In the genomic region with DNA sequence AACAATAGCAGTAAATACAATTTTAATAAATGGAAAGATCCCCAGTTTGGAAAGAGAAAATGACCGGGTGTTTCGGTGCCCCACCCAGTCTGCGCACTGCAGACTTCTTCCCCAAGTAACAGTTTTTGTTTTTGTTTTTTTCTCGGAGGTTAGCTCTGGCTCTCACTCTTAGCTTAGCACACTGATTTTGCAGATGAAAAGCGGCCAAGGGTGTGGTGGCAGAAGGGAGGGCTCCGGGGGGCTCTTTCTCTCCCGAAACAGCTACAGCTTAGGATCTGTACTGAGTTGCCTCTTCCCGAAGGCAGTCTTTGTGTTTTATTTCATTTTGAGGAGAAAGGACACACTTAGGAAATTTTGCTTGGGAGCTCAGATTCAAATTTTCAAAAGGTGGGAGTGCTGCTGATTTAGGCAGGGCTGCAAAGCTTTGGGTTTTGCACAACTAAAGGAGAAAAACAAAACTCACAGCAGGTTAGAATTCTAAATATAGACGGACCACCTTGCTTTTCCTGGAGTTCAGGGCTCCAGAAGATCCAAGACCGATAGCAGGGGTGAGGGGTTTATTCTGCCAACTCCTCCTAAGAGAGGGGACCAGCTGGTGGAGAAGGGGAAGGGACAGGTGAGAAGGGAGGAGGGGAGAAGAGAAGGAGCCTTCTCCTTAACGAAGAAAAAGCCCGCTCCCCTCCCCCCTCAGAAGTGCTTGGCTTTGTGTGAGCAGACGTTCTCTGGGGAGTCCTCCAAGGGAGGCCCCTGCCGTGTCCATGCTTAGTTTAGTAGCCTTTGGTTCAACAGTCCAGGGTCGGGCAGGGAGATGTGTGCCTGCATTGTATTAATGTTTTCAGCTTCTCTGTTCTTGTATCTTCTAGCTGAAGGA, we compare ENCODE assay signal across 7 mouse cellular contexts. TPM values are rescaled to one million over a fixed set of nuclear protein-coding genes. Genes with fewer than 3 reads are reported as not detected.
DNase-seq lines count a peak whose midpoint lies in the region; ATAC-seq and TF ChIP-seq lines count a peak whose summit lies in the region.

No protein-coding gene starts in this region.

- H3K4me3 ChIP-seq in embryonic facial prominence, embryonic 15.5 days (replicated peaks): 0 out of 2 replicates have a peak overlapping the region, but pooled peaks have one; percentile 2
- no peak overlapping the region for H3K4me3 ChIP-seq in limb, embryonic 14.5 days (replicated peaks; ENCODE audit: low read length)

- H3K4me2 ChIP-seq in embryonic facial prominence, embryonic 15.5 days (replicated peaks): peak overlapping the region; percentile 27
- H3K4me2 ChIP-seq in limb, embryonic 14.5 days (replicated peaks; ENCODE audit: low read depth, low read length, severe bottlenecking): peak overlapping the region; percentile 7; the same call in 1 of the 2 replicates

- DNase-seq in right cerebral cortex, postnatal 10 days (ENCODE audit: low spot score in 2 of 2): peak; percentile 52 to 61
- no peak for DNase-seq in right cerebral cortex, adult 2 months (ENCODE audit: low spot score in 2 of 2)
- DNase-seq in limb, embryonic 14.5 days (ENCODE audit: low spot score): no peak
- DNase-seq in urinary bladder, postnatal 10 days (ENCODE audit: low spot score): no peak
- no peak for DNase-seq in kidney, postnatal 25 days
- no peak for DNase-seq in urinary bladder, postnatal 14 days (ENCODE audit: low spot score)

- no peaks in the 10 kb centered on the region for H3K9me3 ChIP-seq in embryonic facial prominence, embryonic 15.5 days (replicated peaks)
- no peaks in the 10 kb centered on the region for H3K9me3 ChIP-seq in limb, embryonic 14.5 days (ENCODE audit: control insufficient read depth, low read length)

- no peaks in the 10 kb centered on the region for H3K27me3 ChIP-seq in embryonic facial prominence, embryonic 15.5 days
- no peaks in the 10 kb centered on the region for H3K27me3 ChIP-seq in limb, embryonic 14.5 days (ENCODE audit: control insufficient read depth, insufficient read depth, low read length)

- 17% methylated on average over 15 of the region's 15 CpGs for WGBS in embryonic facial prominence, embryonic 15.5 days
- 34% methylated on average over 15 of the region's 15 CpGs for WGBS in limb, embryonic 14.5 days

- peak overlapping the region; percentile 94 for H3K27ac ChIP-seq in embryonic facial prominence, embryonic 15.5 days (replicated peaks)
- H3K27ac ChIP-seq in limb, embryonic 14.5 days (replicated peaks; ENCODE audit: low read depth, low read length): no peak overlapping the region; the same call in 1 of the 2 replicates

- no peak for TF ChIP-seq POLR2A in limb, embryonic 14.5 days (IDR thresholded peaks at IDR 0.05; ENCODE audit: borderline replicate concordance, extremely low read depth, insufficient read depth, insufficient read length)

- ATAC-seq in embryonic facial prominence, embryonic 15.5 days (ENCODE audit: insufficient number of reproducible peaks, low FRiP score, low TSS enrichment, low read depth): no peak
- no peak for ATAC-seq in limb, embryonic 14.5 days (ENCODE audit: low FRiP score, low read depth)

- peaks cover 69% of the 10 kb centered on the region for H3K4me1 ChIP-seq in embryonic facial prominence, embryonic 15.5 days
- H3K4me1 ChIP-seq in limb, embryonic 14.5 days (ENCODE audit: control insufficient read depth, insufficient read depth, low read length): peaks cover 24% of the 10 kb centered on the region

- H3K36me3 ChIP-seq in embryonic facial prominence, embryonic 15.5 days: no peaks in the 10 kb centered on the region
- H3K36me3 ChIP-seq in limb, embryonic 14.5 days (ENCODE audit: control insufficient read depth, insufficient read depth, low read length): no peaks in the 10 kb centered on the region

- peak overlapping the region; percentile 6; the same call in 1 of the 2 replicates for H3K9ac ChIP-seq in embryonic facial prominence, embryonic 15.5 days
- H3K9ac ChIP-seq in limb, embryonic 14.5 days (ENCODE audit: low read depth, low read length, severe bottlenecking): no peak overlapping the region

RNA-seq across cellular contexts. Expression of a gene that starts 37.4 kb away (rescaled TPM):
- polyA plus RNA-seq in embryonic facial prominence, embryonic 15.5 days (2015; fragmentation: Nextera tagmentation; extraction: Ambion mirVana): 1,473 and 1,543 TPM in 2 replicates
- polyA plus RNA-seq in limb, embryonic 14.5 days (2012; rRNA removed): 1,030 and 1,250 TPM in 2 replicates
- polyA plus RNA-seq in limb, embryonic 14.5 days (2014; fragmentation: Nextera tagmentation; extraction: Ambion mirVana): 1,263 and 1,288 TPM in 2 replicates

RNA-seq across cellular contexts. Expression of a gene that starts 37.6 kb away (rescaled TPM):
- polyA plus RNA-seq in embryonic facial prominence, embryonic 15.5 days (2015; fragmentation: Nextera tagmentation; extraction: Ambion mirVana): not detected in 2 replicates
- polyA plus RNA-seq in limb, embryonic 14.5 days (2012; rRNA removed): 15.1 and 159 TPM in 2 replicates
- not detected in 2 replicates for polyA plus RNA-seq in limb, embryonic 14.5 days (2014; fragmentation: Nextera tagmentation; extraction: Ambion mirVana)

RNA-seq across cellular contexts. Expression of a gene that starts 38.8 kb away (rescaled TPM):
- polyA plus RNA-seq in embryonic facial prominence, embryonic 15.5 days (2015; fragmentation: Nextera tagmentation; extraction: Ambion mirVana): 131 and 134 TPM in 2 replicates
- 192 and 293 TPM in 2 replicates for polyA plus RNA-seq in limb, embryonic 14.5 days (2012; rRNA removed)
- polyA plus RNA-seq in limb, embryonic 14.5 days (2014; fragmentation: Nextera tagmentation; extraction: Ambion mirVana): 150 and 162 TPM in 2 replicates

RNA-seq across cellular contexts. Expression of a gene that starts 56.5 kb away (rescaled TPM):
- 1,427 and 1,514 TPM in 2 replicates for polyA plus RNA-seq in embryonic facial prominence, embryonic 15.5 days (2015; fragmentation: Nextera tagmentation; extraction: Ambion mirVana)
- polyA plus RNA-seq in limb, embryonic 14.5 days (2012; rRNA removed): 2,384 and 3,894 TPM in 2 replicates
- 1,587 and 1,605 TPM in 2 replicates for polyA plus RNA-seq in limb, embryonic 14.5 days (2014; fragmentation: Nextera tagmentation; extraction: Ambion mirVana)

Comparison
In these comparisons a context has a peak if more than half of its experiments do, and no peak if none do; other contexts are left out.
1. DNase-seq: peak in right cerebral cortex, postnatal 10 days (2 of 2); none in right cerebral cortex, adult 2 months (0 of 2), limb, embryonic 14.5 days (single experiment), urinary bladder, postnatal 10 days (single experiment), kidney, postnatal 25 days (0 of 2) and urinary bladder, postnatal 14 days (single experiment).